Mouse (Mus musculus) spleen, adult 2 months (tissue): ENCODE results near the gene Hdac9. TPM values are rescaled to one million over a fixed set of nuclear protein-coding genes. Genes with fewer than 3 reads are reported as not detected.

Source experiments
- DNase-seq, 2 experiments: peaks; one replicate each; pipeline versions ENCODE4 v3.0.0 to v3.0.0-alpha.2; 2012 to 2021; ENCODE audit warnings: low spot score in 2 of 2, low read depth in 1 of 2
- H3K27ac ChIP-seq: fragments of 200-500 bp; 2 replicates; pipeline ENCODE4 v1.5.1; 2012; ENCODE audit warnings: low read length, inconsistent platforms; ENCODE audit not compliant: insufficient read depth
- H3K27me3 ChIP-seq: fragments of 200-500 bp; 2 replicates; pipeline ENCODE4 v1.6.1; 2012; ENCODE audit warnings: mild to moderate bottlenecking, moderate library complexity, low read length, inconsistent platforms; ENCODE audit not compliant: control insufficient read depth, insufficient read depth
- H3K36me3 ChIP-seq: fragments of 200-500 bp; 2 replicates; pipeline ENCODE4 v1.6.1; 2012; ENCODE audit warnings: mild to moderate bottlenecking, low read length, inconsistent platforms; ENCODE audit not compliant: control insufficient read depth, insufficient read depth
- H3K4me1 ChIP-seq: fragments of 200-500 bp; 2 replicates; pipeline ENCODE4 v1.6.1; 2011; ENCODE audit warnings: inconsistent platforms; ENCODE audit not compliant: control insufficient read depth, insufficient read depth, insufficient read length
- H3K4me3 ChIP-seq: fragments of 200-500 bp; 2 replicates; pipeline ENCODE4 v1.5.1; 2011; ENCODE audit warnings: mild to moderate bottlenecking, inconsistent platforms; ENCODE audit not compliant: insufficient read depth, insufficient read length; ENCODE audit errors: extremely low read depth
- CTCF ChIP-seq: fragments of 200-500 bp; IDR thresholded peaks from 2 replicates; pipeline ENCODE4 v1.5.1; 2011; ENCODE audit warnings: mild to moderate bottlenecking, inconsistent platforms; ENCODE audit not compliant: insufficient read depth, insufficient read length, insufficient replicate concordance; ENCODE audit errors: extremely low read depth
- POLR2A ChIP-seq: fragments of 200-500 bp; IDR thresholded peaks from 2 replicates; pipeline ENCODE4 v1.6.1; 2011; ENCODE audit warnings: low read depth, low read length, inconsistent platforms
- WGBS: fragments of 180-500 bp; shearing (Covaris S2); methylation state at CpG from one replicate; pipeline ENCODE4 v1.1.7; 2018; 5-methylcytosine and 5-hydroxymethylcytosine counted together
- polyA plus RNA-seq: library from polyadenylated mRNA; depleted of rRNA; stranded (reverse); fragments of >200 nt; gene quantifications from 2 replicates; pipeline ENCODE4 v1.2.3, GENCODE M21; 2012

The Hdac9 gene
- polyA plus RNA-seq, 1 experiment, result 8.9 TPM

DNA sequence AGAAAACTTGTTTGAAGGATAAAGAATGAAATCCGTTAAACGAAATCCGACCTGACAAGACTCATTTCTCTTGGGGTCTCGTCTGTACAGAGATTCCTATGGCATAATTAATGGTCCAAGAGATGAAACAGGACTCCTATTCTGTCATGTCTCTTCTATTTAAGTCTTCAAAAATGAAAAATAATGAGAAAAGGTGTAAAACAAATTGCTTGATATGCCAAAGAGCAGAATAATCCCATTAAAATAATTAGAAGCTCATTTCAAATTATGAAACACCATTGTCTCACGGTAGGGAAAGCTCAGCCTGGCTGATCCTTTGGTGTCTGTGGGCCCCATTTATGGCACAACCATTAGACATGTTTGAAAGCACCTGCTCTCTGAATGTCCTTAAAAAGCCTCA, 142.8 kb downstream of the Hdac9 start:
- H3K4me3 ChIP-seq, result no peak overlapping the region
- no peak overlapping the region for H3K27ac ChIP-seq
- DNase-seq, result no peak
- peaks cover 6% of the 10 kb centered on the region; the same call in 1 of the 2 replicates for H3K4me1 ChIP-seq
- H3K27me3 ChIP-seq, result no peaks in the 10 kb centered on the region
- 90% methylated on average over 5 of the region's 5 CpGs for WGBS
- H3K36me3 ChIP-seq, result no peaks in the 10 kb centered on the region
- TF ChIP-seq CTCF (no peak), POLR2A (no peak)

DNA sequence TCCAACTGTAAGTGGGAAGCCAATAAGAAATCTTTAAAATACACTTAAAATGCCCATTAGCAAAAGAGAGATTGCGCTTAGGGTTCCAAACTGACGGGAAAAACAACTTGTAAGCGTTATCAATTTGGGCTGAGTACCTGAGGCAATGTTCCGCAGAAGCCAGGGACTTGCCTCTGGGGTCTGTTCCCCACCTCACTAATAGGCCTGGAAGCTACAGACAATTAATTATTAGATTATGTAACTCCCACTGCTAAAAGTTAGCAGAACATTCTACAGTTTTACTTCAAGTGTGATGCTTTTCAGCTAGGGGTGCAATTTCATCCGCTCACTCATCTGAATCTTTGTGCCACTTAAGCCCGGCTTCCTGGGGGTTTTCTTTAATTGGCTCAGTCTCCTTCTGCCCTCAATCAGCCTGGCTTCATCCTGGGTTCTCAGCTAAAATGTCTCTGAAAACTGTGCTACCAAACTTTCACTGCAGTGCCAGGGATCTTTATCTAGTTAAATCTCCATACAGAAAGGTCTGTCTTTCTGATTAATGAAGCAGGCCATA, 149.6 kb downstream of the Hdac9 start:
- TF ChIP-seq POLR2A (no peak), CTCF (no peak)
- no peak for DNase-seq
- WGBS, result 90% methylated on average over 6 of the region's 6 CpGs
- Histone ChIP-seq H3K36me3 (no peaks in the 10 kb centered on the region), H3K4me1 (no peaks in the 10 kb centered on the region; the same call in 1 of the 2 replicates), H3K27me3 (no peaks in the 10 kb centered on the region), H3K4me3 (no peak overlapping the region), H3K27ac (no peak overlapping the region)

DNA sequence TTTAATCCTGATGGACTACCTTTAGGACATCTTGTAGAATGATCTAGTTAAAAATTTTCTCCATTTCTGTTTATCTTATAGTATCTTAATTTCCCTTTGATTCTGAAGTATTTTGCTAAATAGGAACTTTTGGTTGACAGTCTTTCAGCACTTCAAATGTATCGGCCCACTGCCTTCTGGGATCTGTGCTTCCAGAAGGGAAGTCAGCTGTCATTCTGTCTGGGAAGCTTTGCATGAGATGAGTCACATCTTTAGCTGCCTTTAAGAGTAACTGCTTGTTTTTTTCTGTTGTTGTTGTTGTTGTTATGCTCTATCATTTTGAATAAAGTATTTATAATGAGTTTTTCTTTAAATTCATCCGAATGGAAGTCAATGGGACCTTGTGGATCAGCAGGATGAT, 169.6 kb downstream of the Hdac9 start:
- Histone ChIP-seq H3K27me3 (no peaks in the 10 kb centered on the region), H3K36me3 (no peaks in the 10 kb centered on the region), H3K27ac (no peak overlapping the region), H3K4me3 (no peak overlapping the region), H3K4me1 (no peaks in the 10 kb centered on the region)
- DNase-seq, result no peak
- 84% methylated on average over 2 of the region's 2 CpGs for WGBS
- TF ChIP-seq POLR2A (no peak), CTCF (no peak)

DNA sequence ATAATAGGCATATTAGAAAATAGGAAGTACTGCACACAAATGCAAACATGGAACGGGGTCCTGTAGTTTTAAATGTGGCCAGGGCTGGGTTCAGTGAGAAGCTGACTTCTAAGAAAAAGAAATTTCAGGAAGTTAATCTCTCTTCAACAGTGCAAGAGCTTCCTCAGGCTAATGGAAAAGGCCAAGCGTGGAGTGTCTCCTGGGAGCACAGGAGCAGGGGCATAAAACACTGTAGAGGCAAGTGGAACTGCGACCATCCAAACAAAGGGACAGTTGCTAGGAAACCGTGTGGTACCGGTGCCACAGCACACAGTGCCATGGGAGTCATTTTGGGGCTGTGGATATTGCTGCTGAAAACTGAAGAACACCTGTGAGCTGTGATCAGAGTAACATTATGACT, 191.7 kb downstream of the Hdac9 start:
- Histone ChIP-seq H3K4me3 (no peak overlapping the region), H3K27me3 (no peaks in the 10 kb centered on the region), H3K36me3 (no peaks in the 10 kb centered on the region), H3K4me1 (peaks cover 9% of the 10 kb centered on the region; the same call in 1 of the 2 replicates), H3K27ac (no peak overlapping the region)
- TF ChIP-seq CTCF (no peak), POLR2A (no peak)
- DNase-seq, result no peak
- WGBS, result 14% methylated on average over 5 of the region's 5 CpGs

DNA sequence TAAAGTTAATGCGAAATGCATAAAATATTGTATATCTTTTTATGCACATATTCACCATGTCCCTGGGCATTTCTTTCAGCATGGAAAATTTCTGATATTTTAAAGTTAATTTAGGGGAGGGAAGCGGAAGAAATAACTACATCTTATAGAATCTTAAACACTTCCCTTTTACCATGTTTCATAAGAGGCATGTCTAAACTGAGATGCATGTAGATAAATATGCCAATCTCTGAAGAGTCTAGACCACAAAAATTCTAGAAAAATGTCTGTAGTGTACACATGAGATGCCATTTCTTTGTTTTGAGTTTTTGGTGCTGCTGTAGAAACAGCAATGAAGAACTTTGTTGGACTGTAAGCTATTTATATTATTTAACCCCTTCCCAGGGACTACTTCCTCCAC, 192.6 kb downstream of the Hdac9 start:
- Histone ChIP-seq H3K4me3 (no peak overlapping the region), H3K36me3 (no peaks in the 10 kb centered on the region), H3K27me3 (no peaks in the 10 kb centered on the region), H3K4me1 (peaks cover 9% of the 10 kb centered on the region; the same call in 1 of the 2 replicates), H3K27ac (no peak overlapping the region)
- no peak for TF ChIP-seq POLR2A
- TF ChIP-seq CTCF, result no peak
- 62% methylated on average over 2 of the region's 2 CpGs for WGBS
- DNase-seq, result no peak

DNA sequence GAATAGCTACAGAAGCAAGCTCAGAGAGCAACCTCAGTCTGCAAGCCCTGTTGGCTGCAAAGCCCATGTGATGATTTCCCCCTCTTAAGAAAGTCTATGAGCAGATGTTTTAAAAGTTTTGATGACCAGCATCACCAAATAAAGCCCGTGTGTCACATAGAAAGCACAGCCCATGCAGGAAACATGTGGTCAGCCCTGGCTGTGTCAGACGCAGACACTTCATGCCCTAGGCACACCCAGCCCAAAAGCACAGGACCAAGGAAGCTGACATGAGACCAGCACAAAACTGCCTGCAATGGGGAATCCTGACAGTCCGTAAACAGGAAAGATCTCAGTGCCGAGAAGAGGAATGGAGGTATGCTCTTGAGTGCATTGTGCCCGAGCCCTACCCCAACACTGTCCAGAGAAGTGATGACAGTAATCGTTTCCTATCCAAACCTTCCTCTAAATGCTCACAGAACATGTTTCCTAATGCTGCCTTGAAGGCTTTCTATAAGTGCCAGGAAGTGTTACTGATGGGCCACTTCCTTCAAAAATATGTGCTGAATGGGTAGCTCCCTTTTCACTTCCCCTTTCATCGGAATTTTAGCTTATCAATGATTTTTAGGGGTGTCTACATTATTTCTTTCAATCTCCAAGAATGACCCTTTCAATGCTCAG, 193.9 kb downstream of the Hdac9 start:
- no peak for TF ChIP-seq CTCF
- H3K4me1 ChIP-seq, result peaks cover 9% of the 10 kb centered on the region; the same call in 1 of the 2 replicates
- no peaks in the 10 kb centered on the region for H3K27me3 ChIP-seq
- peak in 1 of 2 experiments; percentile 26 for DNase-seq
- no peak overlapping the region for H3K4me3 ChIP-seq
- 10% methylated on average over 7 of the region's 7 CpGs for WGBS
- no peaks in the 10 kb centered on the region for H3K36me3 ChIP-seq
- H3K27ac ChIP-seq, result peak overlapping the region; percentile 33; the same call in 1 of the 2 replicates

DNA sequence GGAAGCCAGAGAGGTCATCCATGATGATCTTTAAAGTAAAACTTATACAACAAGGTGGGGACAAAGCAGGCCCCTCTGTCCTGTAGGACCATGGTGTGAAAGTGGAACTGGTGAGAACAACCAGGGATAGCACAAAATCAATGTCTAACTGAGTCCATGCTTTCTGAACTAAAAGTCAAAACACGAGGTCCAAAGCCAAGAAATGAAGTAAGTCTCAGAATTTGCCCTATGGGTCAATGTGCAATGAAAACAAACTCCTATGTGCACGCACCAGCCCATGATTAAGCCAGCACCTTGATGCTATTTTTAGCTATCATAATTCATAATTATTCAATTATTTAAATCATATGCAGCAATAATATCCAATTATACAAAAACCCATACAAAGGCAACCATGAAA, 196.0 kb downstream of the Hdac9 start:
- Histone ChIP-seq H3K4me1 (peaks cover 9% of the 10 kb centered on the region; the same call in 1 of the 2 replicates), H3K27me3 (no peaks in the 10 kb centered on the region), H3K4me3 (no peak overlapping the region), H3K27ac (no peak overlapping the region), H3K36me3 (no peaks in the 10 kb centered on the region)
- DNase-seq, result no peak
- WGBS, result 92% methylated on average over 2 of the region's 2 CpGs
- no peak for TF ChIP-seq POLR2A
- TF ChIP-seq CTCF, result no peak
